Mouse (Mus musculus) urinary bladder, postnatal 10 days (tissue): ENCODE measurements around the gene Kars.

Experiments
- DNase-seq: peaks from one replicate; pipeline ENCODE4 v3.0.0; 2022; ENCODE audit warnings: low spot score

The Kars gene

GRCm38 (mm10) chr8:111943544-111943943 lies 67.6 kb downstream of the Kars start:
- no peak for DNase-seq
